Mouse (Mus musculus) c-Kit-negative CD71-positive TER-119-positive erythroid progenitor cells, embryonic 14.5 days (primary cell): Measurements from ENCODE around the gene Zbtb48.
A peak's percentile ranks its signal among the peaks of the same experiment; 100 is the strongest.
"Not testable (repeated sequence)": the region's sequence is repeated elsewhere in the genome, so short reads cannot be mapped to it uniquely, and the experiment has no call there.

Experiments
- DNase-seq: peaks from one replicate; pipeline ENCODE4 v3.0.0-alpha.2; 2013; ENCODE audit warnings: low read depth, low spot score

Zbtb48 gene

DNA sequence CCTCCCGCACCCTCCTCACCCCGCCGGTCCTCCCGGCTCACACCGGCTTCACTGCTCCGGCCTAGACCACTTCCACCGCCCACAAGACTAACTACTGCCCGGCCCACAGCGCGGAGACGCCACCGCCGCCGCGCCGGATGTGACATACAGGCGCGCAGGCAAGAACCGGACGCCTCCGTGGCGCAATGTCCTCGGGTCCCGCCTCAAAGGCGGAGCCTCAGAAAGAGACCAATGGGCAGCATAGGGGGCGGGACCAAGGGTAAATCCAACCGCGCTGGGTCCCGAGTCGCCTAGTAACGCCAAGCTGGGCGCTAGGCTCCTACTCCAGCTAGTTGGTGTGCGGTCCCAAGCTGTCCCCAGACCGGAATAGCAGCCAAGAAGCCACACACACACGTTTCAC is at the start of gene Zbtb48:
Gene Zbtb48, minus strand, starts transcription at position 148 of the 400 bp plus-strand sequence.
- peak; percentile 94 for DNase-seq

- DNase-seq: no peak
These were observed 49.7 kb upstream of the Zbtb48 start for GRCm38 (mm10) chr4:152077191-152077590.

GRCm38 (mm10) chr4:152074548-152074947 is 47.1 kb upstream of the Zbtb48 start:
- DNase-seq: no peak

GRCm38 (mm10) chr4:152073715-152074114 is 46.2 kb upstream of the Zbtb48 start:
- DNase-seq: no peak

- DNase-seq: no peak
These were observed 45.2 kb upstream of the Zbtb48 start for GRCm38 (mm10) chr4:152072655-152073054.

DNA sequence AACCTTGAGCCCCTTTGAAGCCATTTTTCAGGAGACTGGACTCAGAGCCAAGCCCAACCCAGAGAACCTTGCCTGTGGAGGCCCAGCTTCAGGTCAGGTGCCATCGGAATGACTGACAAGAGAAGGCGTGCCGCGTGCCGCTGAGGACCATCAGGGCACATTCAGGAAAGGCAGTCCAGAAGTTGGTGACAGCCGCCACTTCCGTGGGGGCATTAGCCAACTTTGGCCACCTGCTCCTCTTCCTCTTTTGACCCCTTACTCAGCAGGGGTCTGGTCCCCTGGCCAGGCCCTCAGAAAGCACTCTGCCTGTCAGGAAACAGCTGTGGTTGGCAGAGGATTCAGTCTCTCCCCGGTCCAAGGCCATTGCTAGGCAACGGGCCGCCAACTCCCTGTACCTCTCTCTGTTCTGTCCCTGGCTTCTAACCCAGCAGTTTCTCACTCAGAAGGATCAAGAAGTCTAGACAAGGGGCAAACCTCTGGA is 44.7 kb upstream of the Zbtb48 start, which contains the start of gene Plekhg5:
Gene Plekhg5, plus strand, starts transcription at position 378 of the 481 bp plus-strand sequence.
- DNase-seq: no peak

- DNase-seq: no peak
These were observed 43.3 kb upstream of the Zbtb48 start for GRCm38 (mm10) chr4:152070494-152071396.

GRCm38 (mm10) chr4:152069245-152069644 is 41.8 kb upstream of the Zbtb48 start:
- DNase-seq: no peak

DNA sequence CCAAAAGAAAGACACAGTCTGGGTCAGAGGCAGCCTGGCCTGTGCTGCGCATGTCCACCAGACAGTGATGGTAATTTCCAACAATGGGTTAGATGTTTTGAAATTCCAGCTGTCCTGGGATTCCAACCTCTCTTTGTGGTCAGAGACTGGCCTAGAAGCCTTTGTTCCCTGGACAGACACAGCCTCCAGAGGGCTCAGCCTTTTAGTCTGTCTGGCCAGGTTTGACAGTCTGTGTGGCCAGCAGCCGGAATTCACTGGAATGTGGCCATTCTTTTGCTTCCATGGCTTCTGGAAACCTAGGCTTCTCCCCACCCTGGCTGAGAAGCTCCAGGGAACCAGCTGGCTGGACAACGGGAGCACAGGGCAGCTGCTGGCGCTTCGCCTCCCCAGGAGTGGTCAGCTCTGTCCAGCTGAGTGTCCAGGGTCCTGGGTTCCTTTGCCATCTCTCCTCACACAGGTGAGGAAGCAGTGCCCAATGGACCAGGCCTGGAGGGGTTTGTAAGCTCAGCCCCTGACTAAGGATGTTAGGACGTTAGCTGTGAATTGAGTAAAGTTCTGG is 40.8 kb upstream of the Zbtb48 start:
- no peak for DNase-seq

GRCm38 (mm10) chr4:152067280-152067679 is 39.8 kb upstream of the Zbtb48 start:
- DNase-seq: no peak

- no peak for DNase-seq
These were observed 35.1 kb upstream of the Zbtb48 start for GRCm38 (mm10) chr4:152062390-152063110.

GRCm38 (mm10) chr4:152044609-152045008 is 17.1 kb upstream of the Zbtb48 start:
- DNase-seq: no peak

DNA sequence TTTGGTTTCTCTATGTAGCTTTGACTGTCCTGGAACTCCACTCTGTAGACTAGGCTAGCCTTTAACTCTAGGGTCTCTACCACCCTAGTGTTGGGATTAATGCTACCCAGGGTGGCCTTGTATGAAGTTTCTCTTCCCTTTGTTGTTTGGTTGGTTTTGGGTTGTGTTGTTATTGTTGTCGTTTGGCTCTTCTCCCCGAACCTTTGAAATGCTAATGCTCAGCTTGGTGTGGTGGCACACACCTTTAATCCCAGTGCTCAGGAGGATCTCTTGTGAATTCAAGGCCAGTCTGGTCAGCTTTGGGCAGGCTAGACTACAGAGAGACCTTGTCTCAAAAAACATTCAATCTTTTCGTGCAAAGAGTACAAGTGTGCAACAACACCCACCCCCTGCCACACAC is 15.7 kb upstream of the Zbtb48 start:
- DNase-seq: no peak

- DNase-seq: no peak
These were observed 14.6 kb upstream of the Zbtb48 start for GRCm38 (mm10) chr4:152041924-152042641.

DNA sequence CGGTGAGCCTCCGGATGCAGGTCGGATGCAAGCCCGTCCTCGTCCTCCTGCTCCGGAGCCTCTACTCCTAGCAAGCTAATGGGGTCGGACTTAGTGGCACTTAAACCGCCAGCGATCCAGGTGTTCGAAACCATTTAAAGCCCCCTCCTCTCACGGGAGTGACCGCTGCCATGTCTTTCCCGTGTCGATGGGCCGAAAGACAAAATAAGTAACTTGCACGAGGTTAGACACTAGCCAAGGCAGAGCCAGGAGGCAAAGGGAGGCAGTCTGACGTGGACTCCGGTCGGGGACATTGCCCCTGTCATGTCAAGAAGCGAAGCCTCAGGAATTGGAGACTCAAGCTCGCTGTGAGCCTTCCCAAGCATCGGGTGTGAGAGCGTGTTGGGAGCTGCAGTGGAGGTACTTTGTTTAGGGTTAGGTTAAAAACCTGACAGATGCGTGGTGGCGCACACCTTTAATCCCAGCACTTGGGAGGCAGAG is 12.4 kb upstream of the Zbtb48 start:
- no peak for DNase-seq

GRCm38 (mm10) chr4:152038985-152039830 is 11.7 kb upstream of the Zbtb48 start, which contains the start of gene Nol9:
Gene Nol9 (plus strand): TSS chr4:152039321.
- DNase-seq: peak; percentile 79

DNA sequence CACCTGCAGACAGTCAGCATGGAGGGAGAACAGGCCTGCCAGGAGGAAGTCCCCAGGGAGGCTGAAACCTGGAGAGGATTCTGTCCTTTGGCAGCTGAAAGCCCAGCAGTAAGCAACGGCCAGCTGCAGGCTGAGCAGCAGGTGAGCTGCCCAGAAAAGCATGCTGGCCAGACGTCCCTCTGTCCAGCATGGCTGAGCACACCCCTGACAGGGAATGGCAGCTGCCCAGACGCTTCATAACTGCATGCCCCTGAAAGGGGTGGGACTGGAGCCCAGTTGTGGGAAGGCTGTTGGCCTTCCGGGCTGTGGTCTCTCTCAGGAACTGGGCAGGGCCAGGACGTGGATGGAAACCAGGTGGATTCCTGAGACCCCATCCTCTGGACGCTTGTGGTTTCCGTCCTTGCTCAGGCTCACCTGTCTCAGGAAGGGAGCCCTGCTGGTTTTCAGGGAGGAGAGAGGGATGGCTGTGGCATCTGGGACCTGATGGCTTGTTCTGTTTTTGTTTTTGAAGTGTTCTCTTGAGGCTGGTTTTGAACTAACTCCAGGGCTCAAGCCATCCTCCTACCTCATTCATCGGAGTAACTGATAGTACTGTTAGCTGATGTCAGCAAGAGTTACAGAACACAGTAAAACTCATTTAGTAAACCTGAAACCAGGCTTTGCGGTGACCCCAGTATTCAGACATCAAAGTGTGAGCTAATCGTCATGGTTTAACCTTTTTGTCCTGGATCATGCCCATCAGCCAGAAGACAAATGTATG is 10.9 kb upstream of the Zbtb48 start, which contains the start of gene Tas1r1:
Gene Tas1r1, minus strand, starts transcription at position 344 of the 760 bp plus-strand sequence.
- no peak for DNase-seq

DNA sequence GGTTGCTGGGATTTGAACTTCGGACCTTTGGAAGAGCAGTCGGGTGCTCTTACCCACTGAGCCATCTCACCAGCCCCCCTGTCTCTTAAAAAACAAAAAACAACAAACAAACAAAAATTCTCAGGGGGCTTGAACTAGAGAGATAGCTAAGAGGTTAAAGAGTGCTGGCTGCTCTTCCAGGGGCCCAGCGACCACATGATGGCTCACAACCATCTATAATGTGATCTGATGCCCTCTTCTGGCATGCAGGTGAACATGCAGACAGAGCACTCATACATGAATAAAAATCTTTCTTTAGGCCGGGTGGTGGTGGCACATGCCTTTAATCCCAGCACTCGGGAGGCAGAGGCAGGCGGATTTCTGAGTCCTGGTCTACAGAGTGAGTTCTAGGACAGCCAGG is 9.0 kb upstream of the Zbtb48 start:
- DNase-seq: not testable (repeated sequence)

DNA sequence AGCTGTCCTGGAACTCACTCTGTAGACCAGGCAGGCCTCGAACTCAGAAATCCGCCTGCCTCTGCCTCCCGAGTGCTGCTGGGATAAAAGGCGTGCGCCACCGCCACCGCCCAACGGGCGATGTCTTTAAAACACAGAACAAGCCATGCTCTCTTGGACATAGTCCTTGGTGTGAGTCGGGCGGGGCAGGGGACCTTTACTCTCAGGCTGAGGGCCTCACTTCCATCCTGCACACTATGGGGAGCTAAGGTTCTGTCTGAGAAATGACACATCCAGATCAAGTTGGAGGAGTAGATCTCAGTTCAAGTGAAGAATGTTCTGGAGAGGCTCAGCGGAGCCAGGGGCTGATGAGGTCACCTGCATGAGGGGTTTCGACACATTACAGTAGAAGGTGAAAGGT is 5.5 kb upstream of the Zbtb48 start:
- DNase-seq: no peak
